ENCODE assay signal across 25 mouse cellular contexts in genomic region chr9:117641090-117641782, GRCm38 (mm10). TPM values are rescaled to one million over a fixed set of nuclear protein-coding genes. Genes with fewer than 3 reads are reported as not detected.
DNase-seq lines count a peak whose midpoint lies in the region; ATAC-seq and TF ChIP-seq lines count a peak whose summit lies in the region.
"Had no signal": no experiment of that assay in that cellular context is flagged by ENCODE, and none has a peak within 500 bp of the region (broad histone marks: within the 10 kb centered on the region; RNA-seq: fewer than 3 reads in every experiment).

No protein-coding gene starts in this region.

- H3K9ac ChIP-seq in kidney, embryonic 14.5 days (ENCODE audit: low read depth, low read length): no peak overlapping the region
- H3K9ac ChIP-seq in limb, embryonic 14.5 days (ENCODE audit: low read depth, low read length, severe bottlenecking): no peak overlapping the region
- H3K9ac ChIP-seq: embryonic facial prominence, embryonic 13.5 days; forebrain, embryonic 13.5 days; heart, embryonic 15.5 days; hindbrain, embryonic 14.5 days; limb, embryonic 12.5 days; liver, embryonic 13.5 days; midbrain, embryonic 15.5 days; neural tube, embryonic 12.5 days had no signal

- no peak for TF ChIP-seq CTCF in kidney, adult 2 months (conservative IDR thresholded peaks at IDR 0.05; ENCODE audit: insufficient read depth, insufficient read length, low read depth, low read length)

- no peak overlapping the region for H3K4me2 ChIP-seq in kidney, embryonic 14.5 days (replicated peaks; ENCODE audit: low read depth, low read length)
- H3K4me2 ChIP-seq in limb, embryonic 14.5 days (replicated peaks; ENCODE audit: low read depth, low read length, severe bottlenecking): no peak overlapping the region
- H3K4me2 ChIP-seq: embryonic facial prominence, embryonic 13.5 days; forebrain, embryonic 13.5 days; heart, embryonic 15.5 days; hindbrain, embryonic 14.5 days; limb, embryonic 12.5 days; liver, embryonic 13.5 days; midbrain, embryonic 15.5 days; neural tube, embryonic 12.5 days had no signal

- H3K4me1 ChIP-seq in kidney, embryonic 14.5 days (ENCODE audit: control insufficient read depth, insufficient read depth, low read length): 0 out of 2 replicates have a peak, but pooled peaks cover 3% of the 10 kb centered on the region
- H3K4me1 ChIP-seq in kidney, adult 2 months (ENCODE audit: control insufficient read depth, insufficient read depth, low read length): no peaks in the 10 kb centered on the region
- peaks cover 10% of the 10 kb centered on the region; the same call in 1 of the 2 replicates for H3K4me1 ChIP-seq in limb, embryonic 14.5 days (ENCODE audit: control insufficient read depth, insufficient read depth, low read length)
- H3K4me1 ChIP-seq: forebrain, embryonic 13.5 days; heart, embryonic 15.5 days; liver, embryonic 13.5 days; midbrain, embryonic 15.5 days; neural tube, embryonic 12.5 days had no signal

- H3K27me3 ChIP-seq in kidney, embryonic 14.5 days (ENCODE audit: control insufficient read depth, insufficient read depth, low read length): no peaks in the 10 kb centered on the region
- H3K27me3 ChIP-seq in kidney, adult 2 months (replicated peaks; ENCODE audit: control insufficient read depth, insufficient read depth, low read length): no peaks in the 10 kb centered on the region
- H3K27me3 ChIP-seq in limb, embryonic 14.5 days (ENCODE audit: control insufficient read depth, insufficient read depth, low read length): no peaks in the 10 kb centered on the region
- H3K27me3 ChIP-seq: CH12.LX; embryonic facial prominence, embryonic 13.5 days; forebrain, embryonic 13.5 days; heart, embryonic 15.5 days; limb, embryonic 12.5 days; liver, embryonic 13.5 days; midbrain, embryonic 15.5 days; neural tube, embryonic 12.5 days had no signal

- TF ChIP-seq POLR2A in kidney, adult 2 months (IDR thresholded peaks at IDR 0.05; ENCODE audit: low read depth, low read length): no peak
- no peak for TF ChIP-seq POLR2A in limb, embryonic 14.5 days (IDR thresholded peaks at IDR 0.05; ENCODE audit: borderline replicate concordance, extremely low read depth, insufficient read depth, insufficient read length)

- H3K9me3 ChIP-seq in kidney, embryonic 14.5 days (ENCODE audit: control insufficient read depth, low read length): no peaks in the 10 kb centered on the region
- no peaks in the 10 kb centered on the region for H3K9me3 ChIP-seq in limb, embryonic 14.5 days (ENCODE audit: control insufficient read depth, low read length)
- H3K9me3 ChIP-seq: embryonic facial prominence, embryonic 13.5 days; forebrain, embryonic 13.5 days; heart, embryonic 15.5 days; limb, embryonic 12.5 days; midbrain, embryonic 15.5 days; neural tube, embryonic 12.5 days had no signal

- no peaks in the 10 kb centered on the region for H3K36me3 ChIP-seq in kidney, embryonic 14.5 days (ENCODE audit: control insufficient read depth, insufficient read depth, low read length)
- no peaks in the 10 kb centered on the region for H3K36me3 ChIP-seq in kidney, adult 2 months (ENCODE audit: control insufficient read depth, insufficient read depth, low read length)
- no peaks in the 10 kb centered on the region for H3K36me3 ChIP-seq in limb, embryonic 14.5 days (ENCODE audit: control insufficient read depth, insufficient read depth, low read length)
- H3K36me3 ChIP-seq: embryonic facial prominence, embryonic 13.5 days; G1E; heart, embryonic 15.5 days; limb, embryonic 12.5 days; liver, embryonic 13.5 days; midbrain, embryonic 15.5 days; neural tube, embryonic 12.5 days had no signal

- no peak overlapping the region for H3K4me3 ChIP-seq in kidney, embryonic 14.5 days (ENCODE audit: low read length)
- H3K4me3 ChIP-seq in kidney, adult 2 months (ENCODE audit: insufficient read depth, low read depth, low read length): no peak overlapping the region
- no peak overlapping the region for H3K4me3 ChIP-seq in limb, embryonic 14.5 days (replicated peaks; ENCODE audit: low read length)
- H3K4me3 ChIP-seq: embryonic facial prominence, embryonic 13.5 days; forebrain, embryonic 13.5 days; heart, embryonic 15.5 days; limb, embryonic 12.5 days; liver, embryonic 13.5 days; midbrain, embryonic 15.5 days; neural tube, embryonic 12.5 days had no signal

- no peak for DNase-seq in kidney, adult 2 months
- peak; percentile 49 to 57 for DNase-seq in layer of hippocampus, postnatal 10 days (ENCODE audit: low spot score in 2 of 2)
- no peak for DNase-seq in layer of hippocampus, adult 11-12 months (ENCODE audit: low spot score)
- DNase-seq in right cerebral cortex, postnatal 14 days: peak; percentile 22
- no peak for DNase-seq in right cerebral cortex, postnatal 36 days (ENCODE audit: low spot score in 2 of 2)
- peak; percentile 58 for DNase-seq in limb, embryonic 14.5 days (ENCODE audit: low spot score)
- DNase-seq: adrenal gland, postnatal 36 days; B cell, adult 2 months; cerebellum, adult 11-12 months; heart, postnatal 36 days; liver, embryonic 13.5 days; thymus, postnatal 25 days had no signal

- ATAC-seq in kidney, embryonic 14.5 days (ENCODE audit: low FRiP score, low TSS enrichment): peak; percentile 71; the same call in 1 of the 2 replicates
- ATAC-seq in limb, embryonic 14.5 days (ENCODE audit: low FRiP score, low read depth): peak; percentile 76
- ATAC-seq: forebrain, embryonic 13.5 days; lung, postnatal 0 days; midbrain, embryonic 15.5 days; Patski had no signal

- H3K27ac ChIP-seq in kidney, embryonic 14.5 days (ENCODE audit: low read depth, low read length): no peak overlapping the region
- no peak overlapping the region for H3K27ac ChIP-seq in kidney, adult 2 months (ENCODE audit: insufficient read depth, low read depth, low read length)
- H3K27ac ChIP-seq in limb, embryonic 14.5 days (replicated peaks; ENCODE audit: low read depth, low read length): no peak overlapping the region
- H3K27ac ChIP-seq: embryonic facial prominence, embryonic 13.5 days; forebrain, embryonic 13.5 days; heart, embryonic 15.5 days; hindbrain, embryonic 14.5 days; limb, embryonic 12.5 days; liver, embryonic 13.5 days; macrophage; midbrain, embryonic 15.5 days; neural tube, embryonic 12.5 days had no signal

- 73% methylated on average over 4 of the region's 4 CpGs for WGBS in kidney, embryonic 14.5 days
- 80% methylated on average over 4 of the region's 4 CpGs for WGBS in kidney, adult 2 months
- 45% methylated on average over 4 of the region's 4 CpGs for WGBS in limb, embryonic 14.5 days

RNA-seq across cellular contexts. Expression of gene Rbms3, which starts 11.5 kb away (rescaled TPM):
- 50.2 and 73.4 TPM in 2 replicates for polyA plus RNA-seq in kidney, embryonic 14.5 days (2014; fragmentation: Nextera tagmentation; extraction: Ambion mirVana)
- polyA plus RNA-seq in kidney, adult 2 months (2012; rRNA removed): 16.5 and 16.8 TPM in 2 replicates
- 10 to 100 TPM; 17.2 to 18.2 TPM for total RNA-seq in layer of hippocampus, postnatal 10 days (2021)
- 42.1 and 48.8 TPM in 2 replicates for polyA plus RNA-seq in limb, embryonic 14.5 days (2012; rRNA removed)
- 94.5 and 101 TPM in 2 replicates for polyA plus RNA-seq in limb, embryonic 14.5 days (2014; fragmentation: Nextera tagmentation; extraction: Ambion mirVana)
- total RNA-seq: CH12.LX had no signal
- polyA plus RNA-seq: G1E, macrophage had no signal

Comparison
In these comparisons a context has a peak if more than half of its experiments do, and no peak if none do; other contexts are left out.
1. DNase-seq: peak in layer of hippocampus, postnatal 10 days (2 of 2), right cerebral cortex, postnatal 14 days (single experiment) and limb, embryonic 14.5 days (single experiment); none in kidney, adult 2 months (single experiment), layer of hippocampus, adult 11-12 months (single experiment) and right cerebral cortex, postnatal 36 days (0 of 2).